Comparison of ENCODE assay signal across 25 mouse cellular contexts in the genomic region with DNA sequence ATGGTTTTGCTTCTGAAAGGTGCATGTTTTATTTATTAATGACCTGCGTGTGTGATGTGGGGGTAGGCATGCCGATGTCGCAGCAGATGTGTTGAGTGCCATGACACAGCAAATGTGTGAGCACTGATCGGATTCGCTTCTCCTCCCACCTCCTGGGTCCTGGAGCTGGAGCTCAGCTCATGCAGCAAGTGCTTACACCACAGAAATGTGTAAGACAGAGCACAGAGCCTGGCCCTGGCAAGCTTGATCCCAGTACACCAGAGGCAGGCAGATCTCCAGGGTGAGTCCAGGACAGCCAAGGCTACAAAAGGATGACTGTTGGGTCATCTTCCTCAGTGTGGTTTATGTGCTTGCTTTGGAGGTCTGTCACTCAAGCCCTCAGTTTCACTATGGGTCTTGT.
"Had no signal": no experiment of that assay in that cellular context is flagged by ENCODE, and none has a peak within 500 bp of the region (broad histone marks: within the 10 kb centered on the region; RNA-seq: fewer than 3 reads in every experiment).

No protein-coding gene starts in this region.

- H3K4me3 ChIP-seq: gastrocnemius, adult 2 months; heart, adult 2 months; heart, embryonic 12.5 days; hindbrain, embryonic 10.5 days; hindbrain, embryonic 12.5 days; intestine, embryonic 15.5 days; layer of hippocampus, adult 2 months; left cerebral cortex, adult 2 months; limb, embryonic 10.5 days; limb, embryonic 12.5 days; liver, embryonic 13.5 days; liver, embryonic 15.5 days had no signal

- H3K4me1 ChIP-seq: hindbrain, embryonic 10.5 days; hindbrain, embryonic 12.5 days; intestine, embryonic 15.5 days; limb, embryonic 10.5 days; limb, embryonic 12.5 days; liver, embryonic 13.5 days; liver, embryonic 15.5 days had no signal

- H3K4me2 ChIP-seq: heart, embryonic 12.5 days; hindbrain, embryonic 12.5 days; intestine, embryonic 15.5 days; limb, embryonic 12.5 days; liver, embryonic 11.5 days; liver, embryonic 13.5 days; liver, embryonic 15.5 days had no signal

- H3K9ac ChIP-seq: heart, embryonic 12.5 days; hindbrain, embryonic 12.5 days; intestine, embryonic 15.5 days; limb, embryonic 12.5 days; liver, embryonic 13.5 days; liver, embryonic 15.5 days had no signal

- H3K27me3 ChIP-seq: heart, embryonic 12.5 days; hindbrain, embryonic 12.5 days; intestine, embryonic 15.5 days; limb, embryonic 12.5 days; liver, embryonic 13.5 days; liver, embryonic 15.5 days had no signal

- ATAC-seq: hindbrain, embryonic 16.5 days; intestine, embryonic 15.5 days; intestine, postnatal 0 days had no signal

- DNase-seq: gastrocnemius, adult 2 months; gastrocnemius, postnatal 10 days; gastrocnemius, postnatal 25 days; heart, adult 2 months; heart, postnatal 10 days; heart, postnatal 4 days; kidney, adult 18-20 months; kidney, adult 8-10 months; kidney, postnatal 10 days; kidney, postnatal 25 days; kidney, postnatal 4 days; liver; liver, embryonic 13.5 days had no signal

- H3K27ac ChIP-seq: gastrocnemius, adult 2 months; heart, adult 2 months; hindbrain, embryonic 10.5 days; hindbrain, embryonic 12.5 days; intestine, embryonic 15.5 days; layer of hippocampus, adult 2 months; left cerebral cortex, adult 2 months; limb, embryonic 10.5 days; limb, embryonic 12.5 days; liver, embryonic 13.5 days; liver, embryonic 15.5 days had no signal

- H3K9me3 ChIP-seq: heart, embryonic 12.5 days; hindbrain, embryonic 10.5 days; hindbrain, embryonic 12.5 days; intestine, embryonic 15.5 days; limb, embryonic 10.5 days; limb, embryonic 12.5 days; liver, embryonic 13.5 days; liver, embryonic 15.5 days had no signal

- H3K36me3 ChIP-seq: liver, embryonic 15.5 days had no signal
